Mouse (Mus musculus) forebrain, embryonic 13.5 days (tissue): ENCODE results near the gene Clpx. TPM values are rescaled to one million over a fixed set of nuclear protein-coding genes. Genes with fewer than 3 reads are reported as not detected.

Experiments
- ATAC-seq: fragments of 200-750 bp; cut with Nextera tagmentation; 2 replicates; pipeline ENCODE4 v1.8.0; 2017
- H3K27ac ChIP-seq: fragments of 300-500 bp; sonication (generic); 2 replicates; pipeline ENCODE4 v1.5.1; 2015; ENCODE audit warnings: inconsistent platforms, mild to moderate bottlenecking, moderate library complexity
- H3K27me3 ChIP-seq: fragments of 300-500 bp; sonication (generic); 2 replicates; pipeline ENCODE4 v1.6.1; 2015; ENCODE audit warnings: mild to moderate bottlenecking, inconsistent platforms
- H3K36me3 ChIP-seq: fragments of 300-500 bp; sonication (generic); 2 replicates; pipeline ENCODE4 v1.6.1; 2015; ENCODE audit warnings: mild to moderate bottlenecking, inconsistent platforms; ENCODE audit not compliant: poor library complexity, severe bottlenecking
- H3K4me1 ChIP-seq: fragments of 300-500 bp; sonication (generic); 2 replicates; pipeline ENCODE4 v1.6.1; 2015; ENCODE audit warnings: inconsistent platforms
- H3K4me2 ChIP-seq: fragments of 300-500 bp; sonication (generic); 2 replicates; pipeline ENCODE4 v1.6.1; 2015; ENCODE audit warnings: inconsistent platforms, mild to moderate bottlenecking, moderate library complexity
- H3K4me3 ChIP-seq: fragments of 300-500 bp; sonication (generic); 2 replicates; pipeline ENCODE4 v1.5.1; 2015; ENCODE audit warnings: mild to moderate bottlenecking, inconsistent platforms
- H3K9ac ChIP-seq: fragments of 300-500 bp; sonication (generic); 2 replicates; pipeline ENCODE4 v1.6.1; 2015; ENCODE audit warnings: mild to moderate bottlenecking, inconsistent platforms
- H3K9me3 ChIP-seq: fragments of 300-500 bp; sonication (generic); replicated peaks from 2 replicates; pipeline ENCODE4 v1.6.1; 2016; ENCODE audit warnings: inconsistent platforms
- WGBS: fragments of 180-500 bp; shearing (Covaris S2); methylation state at CpG from one replicate; pipeline ENCODE4 v1.1.7; 2015; 5-methylcytosine and 5-hydroxymethylcytosine counted together
- polyA plus RNA-seq: library from polyadenylated mRNA; unstranded; fragments of >200 nt; fragmentation: Nextera tagmentation; extraction: Ambion mirVana; gene quantifications from 2 replicates; pipeline ENCODE4 v1.2.1, GENCODE M21; 2015

Gene Clpx
- polyA plus RNA-seq, 1 experiment from 2014 or later = 44.4 TPM

- Histone ChIP-seq H3K9me3 (no peaks in the 10 kb centered on the region), H3K4me2 (no peak overlapping the region), H3K27me3 (no peaks in the 10 kb centered on the region), H3K9ac (no peak overlapping the region), H3K27ac (no peak overlapping the region), H3K4me3 (no peak overlapping the region), H3K4me1 (no peaks in the 10 kb centered on the region), H3K36me3 (peaks cover 73% of the 10 kb centered on the region)
- 88% methylated on average over 2 of the region's 2 CpGs for WGBS
- no peak for ATAC-seq
Measured at GRCm38 (mm10) chr9:65356971-65357370, 62.9 kb downstream of the Clpx start.

GRCm38 (mm10) chr9:65358956-65359480 is 65.0 kb downstream of the Clpx start:
- WGBS = 94% methylated on average over 1 of the region's 1 CpGs
- ATAC-seq = no peak

GRCm38 (mm10) chr9:65360641-65361448 is 66.8 kb downstream of the Clpx start, which contains the start of gene Ubap1l:
Ubap1l (plus strand) TSS chr9:65361041.
- Histone ChIP-seq H3K27me3 (no peaks in the 10 kb centered on the region), H3K36me3 (peaks cover 72% of the 10 kb centered on the region), H3K4me2 (no peak within 1 kb of the TSS), H3K9ac (no peak within 1 kb of the TSS), H3K9me3 (no peaks in the 10 kb centered on the region), H3K4me1 (no peaks in the 10 kb centered on the region), H3K27ac (no peak within 1 kb of the TSS), H3K4me3 (no peak within 1 kb of the TSS)
- 89% methylated on average over 16 of the region's 16 CpGs for WGBS
- no peak for ATAC-seq

More at GRCm38 (mm10) chr9:65358956-65359480, 65.0 kb downstream of the Clpx start:
- H3K9ac ChIP-seq = no peak overlapping the region
- no peaks in the 10 kb centered on the region for H3K4me1 ChIP-seq
- H3K27ac ChIP-seq = no peak overlapping the region
- no peak overlapping the region for H3K4me2 ChIP-seq
- H3K27me3 ChIP-seq = no peaks in the 10 kb centered on the region
- no peak overlapping the region for H3K4me3 ChIP-seq
- H3K9me3 ChIP-seq = no peaks in the 10 kb centered on the region
- peaks cover 77% of the 10 kb centered on the region for H3K36me3 ChIP-seq

GRCm38 (mm10) chr9:65363684-65364083 is 69.6 kb downstream of the Clpx start:
- H3K36me3 ChIP-seq = peaks cover 48% of the 10 kb centered on the region
- WGBS = 78% methylated on average over 9 of the region's 9 CpGs
- no peaks in the 10 kb centered on the region for H3K9me3 ChIP-seq
- H3K4me3 ChIP-seq = no peak overlapping the region
- no peaks in the 10 kb centered on the region for H3K27me3 ChIP-seq
- no peak overlapping the region for H3K27ac ChIP-seq
- no peak overlapping the region for H3K9ac ChIP-seq
- H3K4me1 ChIP-seq = no peaks in the 10 kb centered on the region
- ATAC-seq = no peak
- no peak overlapping the region for H3K4me2 ChIP-seq

GRCm38 (mm10) chr9:65365721-65366120 is 71.7 kb downstream of the Clpx start:
- WGBS = 91% methylated on average over 7 of the region's 7 CpGs
- Histone ChIP-seq H3K4me3 (no peak overlapping the region), H3K4me2 (no peak overlapping the region), H3K27ac (no peak overlapping the region), H3K36me3 (peaks cover 36% of the 10 kb centered on the region), H3K4me1 (no peaks in the 10 kb centered on the region), H3K9ac (no peak overlapping the region), H3K27me3 (no peaks in the 10 kb centered on the region), H3K9me3 (no peaks in the 10 kb centered on the region)
- ATAC-seq = no peak

- Histone ChIP-seq H3K4me3 (no peak overlapping the region), H3K9me3 (no peaks in the 10 kb centered on the region), H3K9ac (no peak overlapping the region), H3K4me2 (no peak overlapping the region), H3K4me1 (no peaks in the 10 kb centered on the region), H3K27ac (no peak overlapping the region), H3K36me3 (peaks cover 16% of the 10 kb centered on the region), H3K27me3 (no peaks in the 10 kb centered on the region)
- ATAC-seq = no peak
- 81% methylated on average over 24 of the region's 24 CpGs for WGBS
Measured at GRCm38 (mm10) chr9:65371756-65372155, 77.7 kb downstream of the Clpx start.

GRCm38 (mm10) chr9:65372449-65372848 is 78.4 kb downstream of the Clpx start:
- Histone ChIP-seq H3K4me1 (no peaks in the 10 kb centered on the region), H3K4me2 (no peak overlapping the region), H3K27me3 (no peaks in the 10 kb centered on the region), H3K4me3 (no peak overlapping the region), H3K36me3 (peaks cover 23% of the 10 kb centered on the region), H3K27ac (no peak overlapping the region), H3K9ac (no peak overlapping the region), H3K9me3 (no peaks in the 10 kb centered on the region)
- WGBS = 72% methylated on average over 4 of the region's 4 CpGs
- ATAC-seq = no peak

- Histone ChIP-seq H3K4me3 (no peak overlapping the region), H3K27ac (no peak overlapping the region), H3K9me3 (no peaks in the 10 kb centered on the region), H3K27me3 (no peaks in the 10 kb centered on the region), H3K4me2 (no peak overlapping the region), H3K4me1 (no peaks in the 10 kb centered on the region), H3K36me3 (peaks cover 23% of the 10 kb centered on the region), H3K9ac (no peak overlapping the region)
- no peak for ATAC-seq
- 88% methylated on average over 5 of the region's 5 CpGs for WGBS
Measured at GRCm38 (mm10) chr9:65374468-65375162, 80.6 kb downstream of the Clpx start.

- Histone ChIP-seq H3K27ac (no peak overlapping the region), H3K4me2 (no peak overlapping the region), H3K27me3 (no peaks in the 10 kb centered on the region), H3K9ac (no peak overlapping the region), H3K4me3 (no peak overlapping the region), H3K9me3 (no peaks in the 10 kb centered on the region), H3K4me1 (no peaks in the 10 kb centered on the region), H3K36me3 (peaks cover 23% of the 10 kb centered on the region)
- WGBS = 87% methylated on average over 9 of the region's 9 CpGs
- no peak for ATAC-seq
Measured at GRCm38 (mm10) chr9:65375163-65375934, 81.3 kb downstream of the Clpx start.
